Mouse (Mus musculus): ENCODE measurements at regions not wholly inside any gene's neighbourhood (a gene's known extent, or its start where the extent isn't known, plus 50 kb on each side); places are given as distances from the start of the nearest gene placed in this dataset.

GRCm38 (mm10) chr3:118331559-118331958 lies 230.4 kb upstream of the Dpyd start:
- TF ChIP-seq CTCF (IDR thresholded peaks at IDR 0.05; ENCODE audit: borderline replicate concordance, insufficient read depth, low read depth, low read length) (no peak), POLR2A (IDR thresholded peaks at IDR 0.05; ENCODE audit: borderline replicate concordance, insufficient read depth, low read length) (no peak)
